Mouse (Mus musculus) liver, embryonic 11.5 days (tissue): ENCODE measurements at regions not wholly inside any gene's neighbourhood (a gene's known extent, or its start where the extent isn't known, plus 50 kb on each side); places are given as distances from the start of the nearest gene placed in this dataset.

Experiments
- ATAC-seq: fragments of 200-750 bp; cut with Nextera tagmentation; replicated peaks from 2 replicates; pipeline ENCODE4 v1.8.0; 2017; ENCODE audit warnings: moderate number of reproducible peaks, mild to moderate bottlenecking, moderate TSS enrichment, moderate library complexity; ENCODE audit not compliant: low FRiP score
- DNase-seq: peaks from one replicate; pipeline ENCODE4 v3.0.0-alpha.2; 2017; ENCODE audit warnings: low spot score
- H3K27ac ChIP-seq: fragments of 300-500 bp; sonication (generic); 2 replicates; pipeline ENCODE4 v1.5.1; 2014; ENCODE audit warnings: mild to moderate bottlenecking, low read depth, low read length, control low read depth
- H3K27me3 ChIP-seq: fragments of 300-500 bp; sonication (generic); replicated peaks from 2 replicates; pipeline ENCODE4 v1.6.1; 2014; ENCODE audit warnings: low read length, mixed read lengths; ENCODE audit not compliant: control insufficient read depth, insufficient read depth
- H3K36me3 ChIP-seq: fragments of 300-500 bp; sonication (generic); 2 replicates; pipeline ENCODE4 v1.6.1; 2014; ENCODE audit warnings: mild to moderate bottlenecking, low read length, moderate library complexity, mixed read lengths; ENCODE audit not compliant: control insufficient read depth, insufficient read depth
- H3K4me1 ChIP-seq: fragments of 300-500 bp; sonication (generic); replicated peaks from 2 replicates; pipeline ENCODE4 v1.6.1; 2014; ENCODE audit warnings: low read length, mixed read lengths; ENCODE audit not compliant: control insufficient read depth, insufficient read depth
- H3K4me2 ChIP-seq: fragments of 300-500 bp; sonication (generic); 2 replicates; pipeline ENCODE4 v1.6.1; 2014; ENCODE audit warnings: mild to moderate bottlenecking, control low read depth, moderate library complexity
- H3K4me3 ChIP-seq: fragments of 300-500 bp; sonication (generic); 2 replicates; pipeline ENCODE4 v1.5.1; 2014; ENCODE audit warnings: low read depth, low read length, control low read depth
- H3K9ac ChIP-seq: fragments of 300-500 bp; sonication (generic); 2 replicates; pipeline ENCODE4 v1.6.1; 2014; ENCODE audit warnings: low read depth, low read length, control low read depth
- H3K9me3 ChIP-seq: fragments of 300-500 bp; sonication (generic); 2 replicates; pipeline ENCODE4 v1.6.1; 2016; ENCODE audit warnings: low read length, inconsistent platforms, mixed read lengths; ENCODE audit not compliant: control insufficient read depth
- WGBS: fragments of 180-500 bp; shearing (Covaris S2); extraction: QIAGEN DNeasy Blood & Tissue Kit; methylation state at CpG from one replicate; pipeline ENCODE4 v1.1.7; 2014; 5-methylcytosine and 5-hydroxymethylcytosine counted together

- H3K9me3 ChIP-seq: no peaks in the 10 kb centered on the region
- H3K4me3 ChIP-seq: no peak overlapping the region
- H3K27ac ChIP-seq: no peak overlapping the region
- 48% methylated on average over 5 of the region's 5 CpGs for WGBS
- H3K36me3 ChIP-seq: no peaks in the 10 kb centered on the region
- no peak overlapping the region for H3K4me2 ChIP-seq
- no peaks in the 10 kb centered on the region for H3K27me3 ChIP-seq
- ATAC-seq: no peak
- H3K9ac ChIP-seq: no peak overlapping the region
- H3K4me1 ChIP-seq: no peaks in the 10 kb centered on the region
- no peak for DNase-seq
Measured at GRCm38 (mm10) chr9:46498861-46499260, 179.1 kb upstream of the 4931429L15Rik start.

DNA sequence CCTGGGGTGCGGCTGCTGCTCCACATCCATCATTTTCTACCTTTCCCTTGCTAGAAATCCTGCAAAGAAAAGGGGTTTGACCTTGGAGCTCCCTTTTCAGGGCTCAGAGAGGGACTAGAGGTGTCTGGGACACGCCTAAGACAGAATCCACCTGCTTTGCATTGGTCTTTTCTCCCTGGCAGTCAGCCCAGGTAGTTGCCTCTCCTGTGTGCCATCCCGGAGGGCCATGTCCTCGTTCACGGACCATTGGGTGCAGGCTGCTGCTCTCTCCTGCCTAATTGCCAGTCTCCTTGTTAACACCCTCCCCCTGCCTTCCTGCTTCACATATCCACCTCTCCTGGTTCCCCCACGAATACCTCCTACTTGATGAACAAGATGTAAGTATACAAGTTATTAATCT is 175.5 kb upstream of the 4931429L15Rik start:
- WGBS: 66% methylated on average over 6 of the region's 6 CpGs
- Histone ChIP-seq H3K36me3 (no peaks in the 10 kb centered on the region), H3K9me3 (no peaks in the 10 kb centered on the region), H3K27ac (no peak overlapping the region), H3K4me2 (no peak overlapping the region), H3K4me1 (no peaks in the 10 kb centered on the region), H3K4me3 (no peak overlapping the region), H3K27me3 (no peaks in the 10 kb centered on the region), H3K9ac (no peak overlapping the region)
- ATAC-seq (no peak), DNase-seq (no peak)

DNA sequence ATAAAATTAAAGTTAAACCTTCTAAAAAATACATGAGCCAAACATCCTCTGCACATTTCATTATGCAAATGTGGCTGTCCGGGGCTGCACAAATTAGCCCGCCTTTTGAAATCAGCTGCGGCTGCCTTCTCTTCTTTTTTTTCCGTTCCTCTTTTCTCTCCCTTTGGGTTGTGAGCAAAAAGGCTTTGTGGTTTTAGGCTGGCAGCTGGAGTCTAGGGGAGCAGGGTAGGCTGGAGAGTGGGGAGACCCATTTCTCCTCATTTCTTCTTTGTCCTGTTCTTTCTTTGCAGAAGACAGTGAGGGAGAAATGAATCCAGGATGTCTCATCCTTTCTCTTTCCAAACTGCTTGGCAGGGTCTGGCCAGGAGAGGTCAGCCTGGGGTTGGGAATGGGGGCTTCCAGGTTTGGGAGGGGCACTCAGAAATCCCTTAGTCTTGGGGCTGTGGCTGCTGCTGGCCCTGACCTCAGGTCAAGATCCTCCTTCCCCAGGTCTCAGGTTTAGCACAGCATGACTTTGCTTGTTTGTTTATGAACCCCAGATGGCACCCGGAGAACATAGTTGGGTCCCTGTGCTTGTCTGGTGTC is 163.2 kb upstream of the 4931429L15Rik start:
- Histone ChIP-seq H3K4me2 (no peak overlapping the region), H3K27ac (no peak overlapping the region), H3K4me3 (no peak overlapping the region), H3K9me3 (no peaks in the 10 kb centered on the region), H3K9ac (no peak overlapping the region), H3K4me1 (no peaks in the 10 kb centered on the region), H3K27me3 (no peaks in the 10 kb centered on the region), H3K36me3 (no peaks in the 10 kb centered on the region)
- ATAC-seq: no peak
- 65% methylated on average over 5 of the region's 5 CpGs for WGBS
- no peak for DNase-seq

- H3K4me1 ChIP-seq: no peaks in the 10 kb centered on the region
- 60% methylated on average over 12 of the region's 12 CpGs for WGBS
- no peaks in the 10 kb centered on the region for H3K27me3 ChIP-seq
- DNase-seq (no peak), ATAC-seq (no peak)
- no peak overlapping the region for H3K9ac ChIP-seq
- no peaks in the 10 kb centered on the region for H3K36me3 ChIP-seq
- H3K4me3 ChIP-seq: no peak overlapping the region
- no peaks in the 10 kb centered on the region for H3K9me3 ChIP-seq
- H3K4me2 ChIP-seq: no peak overlapping the region
- H3K27ac ChIP-seq: no peak overlapping the region
Measured at GRCm38 (mm10) chr9:46482034-46482858, 162.5 kb upstream of the 4931429L15Rik start.

GRCm38 (mm10) chr9:46481491-46481890 is 161.7 kb upstream of the 4931429L15Rik start:
- H3K4me1 ChIP-seq: no peaks in the 10 kb centered on the region
- H3K36me3 ChIP-seq: no peaks in the 10 kb centered on the region
- H3K9me3 ChIP-seq: no peaks in the 10 kb centered on the region
- no peak for ATAC-seq
- H3K4me2 ChIP-seq: no peak overlapping the region
- DNase-seq: no peak
- no peak overlapping the region for H3K9ac ChIP-seq
- WGBS: 63% methylated on average over 7 of the region's 7 CpGs
- no peak overlapping the region for H3K4me3 ChIP-seq
- H3K27me3 ChIP-seq: no peaks in the 10 kb centered on the region
- H3K27ac ChIP-seq: no peak overlapping the region

GRCm38 (mm10) chr9:46480080-46480690 is 160.4 kb upstream of the 4931429L15Rik start:
- ATAC-seq (0 out of 2 replicates have a peak, but pooled peaks have one; percentile 41), DNase-seq (peak; percentile 35)
- WGBS: 17% methylated on average over 13 of the region's 13 CpGs
- Histone ChIP-seq H3K9me3 (no peaks in the 10 kb centered on the region), H3K27me3 (no peaks in the 10 kb centered on the region), H3K27ac (no peak overlapping the region), H3K9ac (no peak overlapping the region), H3K4me1 (no peaks in the 10 kb centered on the region), H3K4me3 (no peak overlapping the region), H3K4me2 (peak overlapping the region; percentile 12; the same call in 1 of the 2 replicates), H3K36me3 (no peaks in the 10 kb centered on the region)

DNA sequence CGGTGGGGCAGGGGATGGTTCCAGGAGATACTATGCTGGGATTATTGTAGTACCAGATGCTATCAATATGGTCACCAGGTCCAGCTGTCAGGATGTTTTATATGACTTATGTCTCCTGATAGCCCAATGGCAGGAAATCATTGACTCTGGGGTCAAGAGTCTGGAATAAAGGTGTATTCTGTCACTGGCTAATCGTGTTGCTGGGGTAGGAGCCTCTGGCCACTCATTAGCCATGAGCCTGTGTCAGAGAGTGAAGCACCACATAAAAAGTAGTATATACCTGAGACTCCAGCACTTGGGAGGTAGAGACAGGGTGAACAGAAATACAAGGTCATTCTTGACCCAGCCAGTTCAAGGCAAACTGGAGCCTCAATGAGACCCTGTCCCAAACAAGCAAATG is 158.8 kb upstream of the 4931429L15Rik start:
- H3K27ac ChIP-seq: no peak overlapping the region
- no peaks in the 10 kb centered on the region for H3K36me3 ChIP-seq
- H3K4me1 ChIP-seq: no peaks in the 10 kb centered on the region
- no peaks in the 10 kb centered on the region for H3K27me3 ChIP-seq
- 54% methylated on average over 2 of the region's 2 CpGs for WGBS
- no peak overlapping the region for H3K4me2 ChIP-seq
- H3K9ac ChIP-seq: no peak overlapping the region
- no peaks in the 10 kb centered on the region for H3K9me3 ChIP-seq
- no peak for DNase-seq
- no peak for ATAC-seq
- H3K4me3 ChIP-seq: no peak overlapping the region

GRCm38 (mm10) chr9:46476516-46476915 is 156.7 kb upstream of the 4931429L15Rik start:
- H3K9ac ChIP-seq: no peak overlapping the region
- H3K4me2 ChIP-seq: no peak overlapping the region
- no peak overlapping the region for H3K4me3 ChIP-seq
- DNase-seq (no peak), ATAC-seq (no peak)
- H3K27ac ChIP-seq: no peak overlapping the region
- no peaks in the 10 kb centered on the region for H3K4me1 ChIP-seq
- no peaks in the 10 kb centered on the region for H3K9me3 ChIP-seq
- no peaks in the 10 kb centered on the region for H3K36me3 ChIP-seq
- 65% methylated on average over 5 of the region's 5 CpGs for WGBS
- H3K27me3 ChIP-seq: no peaks in the 10 kb centered on the region
